Mouse (Mus musculus): ENCODE data around the gene Sdhaf1.

The Sdhaf1 gene

GRCm38 (mm10) chr7:30326427-30326826 is 2.7 kb upstream of the Sdhaf1 start:
- in situ Hi-C loops (cut with MboI, MseI), result loop anchor here (10.0 kb wide), 1 partner anchor 1932 kb away; the partner anchor contains the start of genes Med29 and Paf1

- in situ Hi-C loops (cut with MboI, MseI), result loop anchor here (10.0 kb wide), 1 partner anchor 1931 kb away; the partner anchor contains the start of genes Med29 and Paf1
Measured at GRCm38 (mm10) chr7:30325364-30325763, 1.7 kb upstream of the Sdhaf1 start.

DNA sequence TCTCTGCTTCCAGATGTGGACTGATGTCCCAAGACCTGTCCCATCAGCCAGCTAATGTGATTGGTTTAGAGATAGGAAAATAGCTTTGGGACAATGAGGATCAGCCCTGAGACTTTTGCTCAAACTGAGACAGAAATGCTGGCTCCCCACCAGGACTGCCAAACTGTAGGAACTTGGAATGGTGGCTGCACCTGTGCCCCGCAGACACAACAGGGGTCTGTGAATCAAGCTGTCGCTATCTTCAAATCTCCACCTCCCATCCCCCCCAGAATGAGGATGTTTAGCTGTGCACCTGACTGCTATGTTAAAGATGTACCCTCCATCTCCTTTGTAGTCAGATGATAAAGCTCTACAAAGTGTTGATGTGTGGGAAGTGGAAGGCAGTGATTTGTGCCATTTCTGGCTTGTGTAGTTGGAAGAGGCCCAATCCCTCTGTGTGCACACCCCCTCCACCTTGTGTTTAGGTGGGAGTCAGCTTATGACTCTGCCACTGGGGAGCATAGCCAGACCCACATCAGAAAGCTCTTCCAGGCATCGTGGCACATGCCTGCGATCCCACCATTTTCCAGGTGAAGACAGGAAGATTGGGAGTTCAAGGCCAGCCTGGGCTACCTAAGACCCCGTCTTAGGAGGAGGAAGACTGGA is 727 bp upstream of the Sdhaf1 start:
- in situ Hi-C loops (cut with MboI, MseI), result loop anchor here (10.0 kb wide), 1 partner anchor 1930 kb away; the partner anchor contains the start of genes Med29 and Paf1

- in situ Hi-C loops (cut with MboI, MseI), result loop anchor here (10.0 kb wide), 1 partner anchor 1928 kb away; the partner anchor contains the start of genes Med29 and Paf1
Measured at GRCm38 (mm10) chr7:30322865-30323264, 830 bp downstream of the Sdhaf1 start.

GRCm38 (mm10) chr7:30322285-30322667 is 1.4 kb downstream of the Sdhaf1 start:
- in situ Hi-C loops (cut with MboI, MseI), result loop anchor here (10.0 kb wide), 1 partner anchor 1927 kb away; the partner anchor contains the start of genes Med29 and Paf1

DNA sequence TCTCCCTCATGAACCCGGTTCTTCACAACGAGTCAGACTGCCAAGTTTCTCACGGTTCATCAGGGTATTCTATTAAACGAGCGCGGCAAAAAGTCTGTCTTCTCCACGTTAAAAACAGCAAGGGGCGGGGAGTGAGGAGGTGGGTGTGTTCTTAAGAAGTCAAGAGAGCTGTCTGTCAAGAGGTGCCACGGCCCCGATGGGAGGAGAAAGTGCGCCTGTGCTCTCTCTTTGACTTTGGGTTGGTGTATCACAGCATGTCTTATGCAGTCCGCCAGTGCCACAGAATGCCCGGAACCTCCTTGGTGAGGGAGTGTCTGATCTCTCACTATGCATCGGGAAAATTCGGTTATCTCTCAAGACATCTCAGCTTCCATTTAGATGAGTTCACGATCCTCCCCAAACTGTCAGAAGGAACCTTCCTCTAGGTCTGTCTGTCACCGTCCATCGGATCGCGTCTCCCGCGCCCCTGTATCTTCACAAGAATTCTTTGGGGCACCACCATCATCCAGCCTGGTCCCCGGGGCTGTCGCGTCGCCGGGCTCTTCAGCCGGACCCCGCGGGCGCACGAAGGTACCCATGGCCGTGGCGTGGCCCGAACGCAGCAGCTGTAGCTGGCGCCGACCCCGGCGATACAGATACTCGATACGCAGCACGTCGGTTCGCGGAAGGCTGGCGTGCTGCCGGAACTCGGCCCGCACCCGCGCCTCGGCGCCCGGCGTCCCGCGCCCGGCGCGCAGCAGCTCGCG is 2.0 kb downstream of the Sdhaf1 start, which contains the start of gene E130208F15Rik:
E130208F15Rik (plus strand) TSS at position 202 of the 746 bp plus-strand sequence.
- in situ Hi-C loops (cut with MboI, MseI), result loop anchor here (10.0 kb wide), 1 partner anchor 1927 kb away; the partner anchor contains the start of genes Med29 and Paf1

- in situ Hi-C loops (cut with MboI, MseI), result loop anchor here (10.0 kb wide), 1 partner anchor 1926 kb away; the partner anchor contains the start of genes Med29 and Paf1
Measured at GRCm38 (mm10) chr7:30320946-30321345, 2.7 kb downstream of the Sdhaf1 start.

GRCm38 (mm10) chr7:30318142-30318541 is 5.6 kb downstream of the Sdhaf1 start:
- in situ Hi-C loops (cut with MboI, MseI), result no loop called here

GRCm38 (mm10) chr7:30315559-30316529 is 7.9 kb downstream of the Sdhaf1 start:
- in situ Hi-C loops (cut with MboI, MseI), result no loop called here

DNA sequence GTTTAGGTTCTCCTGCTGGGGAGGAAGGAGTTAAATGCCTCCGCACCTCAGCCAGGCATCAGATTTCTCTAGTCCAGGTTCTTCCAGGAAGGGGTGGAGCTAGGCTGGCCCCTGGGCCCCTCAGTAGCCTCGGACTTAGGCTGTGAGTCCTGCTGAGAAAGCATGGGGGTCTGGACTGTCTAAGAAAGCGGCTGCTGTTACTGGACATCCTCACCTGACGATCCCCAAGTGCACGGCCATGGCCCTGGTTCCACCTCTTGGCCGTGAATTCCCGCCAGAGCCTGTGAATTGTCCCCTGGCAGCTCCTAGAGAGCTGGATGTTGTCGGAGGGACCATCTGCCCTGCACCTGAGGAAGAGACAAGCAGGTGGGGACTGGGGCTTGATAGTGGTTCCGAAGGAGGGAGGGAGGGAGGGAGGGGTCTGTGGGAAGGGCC is 9.0 kb downstream of the Sdhaf1 start, which contains the start of gene Syne4:
Syne4 (plus strand) TSS at position 87 of the 435 bp plus-strand sequence.
- in situ Hi-C loops (cut with MboI, MseI), result no loop called here

GRCm38 (mm10) chr7:30313666-30314320 is 9.9 kb downstream of the Sdhaf1 start:
- in situ Hi-C loops (cut with MboI, MseI), result no loop called here

DNA sequence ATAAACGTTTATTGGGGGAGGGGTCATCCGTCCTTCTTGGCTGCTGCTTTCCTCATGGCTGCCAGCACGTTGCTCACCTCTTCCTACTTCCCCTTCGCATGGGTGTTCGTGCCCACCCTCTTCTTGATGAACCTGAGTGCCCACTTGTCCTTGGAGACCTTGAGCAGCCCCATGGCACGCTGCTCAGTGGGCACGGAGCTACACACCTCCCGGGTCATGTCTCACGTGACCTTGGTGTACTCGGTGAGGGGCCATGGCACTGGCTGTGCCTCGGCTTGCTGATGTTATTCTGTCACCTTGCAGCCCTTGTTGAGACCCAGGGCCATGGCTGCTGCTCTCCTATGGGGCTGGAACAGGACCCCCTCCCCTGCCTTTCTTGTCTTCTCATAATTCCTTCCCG is 13.6 kb downstream of the Sdhaf1 start:
- in situ Hi-C loops (cut with MboI, MseI), result no loop called here

DNA sequence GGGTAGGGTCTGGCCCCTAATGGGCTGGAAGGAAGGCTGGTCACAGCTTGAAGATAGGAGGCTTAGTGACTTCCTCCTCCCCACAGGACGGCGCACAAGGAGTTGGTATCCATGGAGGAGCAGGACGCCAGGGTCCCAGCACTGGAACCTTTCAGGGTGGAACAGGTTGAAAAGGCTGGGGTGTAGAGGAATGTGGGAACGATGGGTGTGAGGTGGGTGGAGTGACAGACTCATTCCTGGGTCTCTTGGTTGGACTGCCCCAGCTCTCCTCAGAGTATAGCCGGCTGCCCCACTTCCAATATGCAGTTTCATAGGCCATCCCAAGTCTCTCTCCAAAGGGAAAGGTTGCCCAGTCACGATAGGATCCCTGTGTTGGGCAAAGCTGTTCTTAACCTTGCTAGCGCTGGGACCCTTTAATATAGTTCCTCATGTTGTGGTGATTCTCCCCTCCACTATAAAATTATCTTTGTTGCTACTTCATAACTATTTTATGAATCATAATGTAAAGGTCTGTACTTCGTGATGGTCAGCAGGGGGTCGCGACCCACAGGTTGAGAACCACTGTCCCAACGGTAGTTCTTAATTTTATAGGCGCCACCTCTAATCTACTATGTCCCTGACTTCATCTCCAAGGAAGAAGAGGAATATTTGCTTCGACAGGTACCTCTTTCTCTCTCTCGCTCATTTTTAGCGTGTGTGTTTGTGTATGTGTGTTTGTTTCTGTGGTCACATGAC is 14.1 kb downstream of the Sdhaf1 start:
- in situ Hi-C loops (cut with MboI, MseI), result no loop called here

- in situ Hi-C loops (cut with MboI, MseI), result no loop called here
Measured at GRCm38 (mm10) chr7:30308076-30309005, 15.4 kb downstream of the Sdhaf1 start, which contains the start of gene Alkbh6. Alkbh6 (plus strand) TSS chr7:30308717.

GRCm38 (mm10) chr7:30306083-30306779 is 17.5 kb downstream of the Sdhaf1 start:
- in situ Hi-C loops (cut with MboI, MseI), result no loop called here

GRCm38 (mm10) chr7:30300914-30301313 is 22.8 kb downstream of the Sdhaf1 start:
- in situ Hi-C loops (cut with MboI, MseI), result no loop called here

- in situ Hi-C loops (cut with MboI, MseI), result no loop called here
Measured at GRCm38 (mm10) chr7:30297266-30297665, 26.4 kb downstream of the Sdhaf1 start.

GRCm38 (mm10) chr7:30296816-30297215 is 26.9 kb downstream of the Sdhaf1 start:
- in situ Hi-C loops (cut with MboI, MseI), result no loop called here
